Mouse (Mus musculus) left cerebral cortex, adult 18-20 months (tissue): ENCODE measurements around the gene Lcor. TPM values are rescaled to one million over a fixed set of nuclear protein-coding genes. Genes with fewer than 3 reads are reported as not detected.

ENCODE experiments used
- microRNA-seq, 2 experiments: library from miRNA; unstranded; fragments of <30 nt; microRNA quantifications; one replicate each; pipeline ENCODE4 v1.2.0; 2021
- total RNA-seq, 2 experiments: library from RNA; stranded (reverse); gene quantifications; 2 replicates each; pipeline ENCODE4 v1.2.3; 2021

The Lcor gene
- total RNA-seq, 2 experiments from 2014 or later, result 20.6 to 21.5 TPM

Small RNAs within 50 kb of the gene (microRNA-seq; reads per million reads assigned to microRNA genes)
- 0 reads per million in 2 experiments for gene Mir8091

Other genes starting within 250 kb of the Lcor start
- gene Tm9sf3, start 218.6 kb upstream of the Lcor start, total RNA-seq, result 100 to 1,000 TPM; 130 TPM
- 1 to 10 TPM; 2.4 to 2.6 TPM for gene Pik3ap1, start 97.5 kb upstream of the Lcor start, total RNA-seq
- 10 to 100 TPM; 12.6 to 12.7 TPM for gene Gm340, start 99.7 kb downstream of the Lcor start, total RNA-seq